Mouse (Mus musculus) kidney, adult 2 months (tissue): Measurements from ENCODE around the gene Gm9821. TPM values are rescaled to one million over a fixed set of nuclear protein-coding genes. Genes with fewer than 3 reads are reported as not detected.
A peak's percentile ranks its signal among the peaks of the same experiment; 100 is the strongest.

ENCODE experiments used
- DNase-seq: peaks from one replicate; pipeline ENCODE4 v3.0.0; 2021
- H3K27ac ChIP-seq: fragments of 200-500 bp; 2 replicates; pipeline ENCODE4 v1.5.1; 2012; ENCODE audit warnings: low read depth, low read length, control low read depth, inconsistent platforms; ENCODE audit not compliant: insufficient read depth
- H3K27me3 ChIP-seq: fragments of 200-500 bp; replicated peaks from 2 replicates; pipeline ENCODE4 v1.6.1; 2012; ENCODE audit warnings: mild to moderate bottlenecking, moderate library complexity, low read length, inconsistent platforms; ENCODE audit not compliant: control insufficient read depth, insufficient read depth
- H3K36me3 ChIP-seq: fragments of 200-500 bp; 2 replicates; pipeline ENCODE4 v1.6.1; 2012; ENCODE audit warnings: mild to moderate bottlenecking, moderate library complexity, low read length, inconsistent platforms; ENCODE audit not compliant: control insufficient read depth, insufficient read depth
- H3K4me1 ChIP-seq: fragments of 200-500 bp; 2 replicates; pipeline ENCODE4 v1.6.1; 2011; ENCODE audit warnings: low read length; ENCODE audit not compliant: control insufficient read depth, insufficient read depth
- H3K4me3 ChIP-seq: fragments of 200-500 bp; 2 replicates; pipeline ENCODE4 v1.5.1; 2011; ENCODE audit warnings: mild to moderate bottlenecking, low read depth, low read length, control low read depth; ENCODE audit not compliant: insufficient read depth
- CTCF ChIP-seq: fragments of 200-500 bp; conservative IDR thresholded peaks from 2 replicates; pipeline ENCODE4 v1.5.1; 2011; ENCODE audit warnings: low read depth, mild to moderate bottlenecking, control low read depth, low read length, moderate library complexity, mixed read lengths; ENCODE audit not compliant: insufficient read depth, insufficient read length
- POLR2A ChIP-seq: fragments of 200-500 bp; IDR thresholded peaks from one replicate; pipeline ENCODE4 v1.6.1; 2011; ENCODE audit warnings: low read depth, low read length, control low read depth
- WGBS: fragments of 180-500 bp; shearing (Covaris S2); methylation state at CpG from one replicate; pipeline ENCODE4 v1.1.7; 2018; 5-methylcytosine and 5-hydroxymethylcytosine counted together
- polyA plus RNA-seq: library from polyadenylated mRNA; depleted of rRNA; stranded (reverse); fragments of >200 nt; gene quantifications from 2 replicates; pipeline ENCODE4 v1.2.3, GENCODE M21; 2012

Gene Gm9821
- polyA plus RNA-seq, 1 experiment: not detected

DNA sequence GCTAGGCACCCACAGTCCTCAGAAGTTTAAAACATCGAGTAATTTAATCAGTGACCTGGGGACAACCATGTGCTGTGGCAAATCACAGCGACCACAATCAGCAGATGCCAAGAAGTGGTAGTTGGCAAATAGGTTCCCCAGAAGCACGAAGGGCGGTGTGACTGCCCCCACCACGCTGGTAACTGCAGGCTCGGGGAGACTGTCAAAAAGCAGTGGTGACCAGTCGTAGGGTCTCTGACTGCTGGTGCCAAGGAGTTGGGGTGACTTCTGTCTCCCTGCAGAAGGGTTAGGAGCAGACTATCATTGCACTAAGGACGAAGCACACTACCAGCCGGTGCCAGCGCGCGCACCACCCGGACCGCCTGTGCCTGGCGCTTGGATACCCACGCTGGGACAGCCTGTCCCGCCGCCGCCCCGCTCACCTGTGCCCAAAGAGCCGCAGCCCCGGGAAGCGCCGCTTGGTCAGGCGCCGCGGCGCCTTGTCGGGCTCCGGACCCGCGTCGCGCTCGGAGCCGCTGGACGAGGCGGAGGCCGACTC is 17.4 kb downstream of the Gm9821 start:
- no peaks in the 10 kb centered on the region for H3K27me3 ChIP-seq
- H3K36me3 ChIP-seq: no peaks in the 10 kb centered on the region
- WGBS: under 1% methylated on average over 39 of the region's 39 CpGs
- DNase-seq: peak; percentile 46
- peak overlapping the region; percentile 75 for H3K4me3 ChIP-seq
- TF ChIP-seq CTCF (no peak), POLR2A (no peak)
- H3K4me1 ChIP-seq: peaks cover 24% of the 10 kb centered on the region
- H3K27ac ChIP-seq: peak overlapping the region; percentile 51

DNA sequence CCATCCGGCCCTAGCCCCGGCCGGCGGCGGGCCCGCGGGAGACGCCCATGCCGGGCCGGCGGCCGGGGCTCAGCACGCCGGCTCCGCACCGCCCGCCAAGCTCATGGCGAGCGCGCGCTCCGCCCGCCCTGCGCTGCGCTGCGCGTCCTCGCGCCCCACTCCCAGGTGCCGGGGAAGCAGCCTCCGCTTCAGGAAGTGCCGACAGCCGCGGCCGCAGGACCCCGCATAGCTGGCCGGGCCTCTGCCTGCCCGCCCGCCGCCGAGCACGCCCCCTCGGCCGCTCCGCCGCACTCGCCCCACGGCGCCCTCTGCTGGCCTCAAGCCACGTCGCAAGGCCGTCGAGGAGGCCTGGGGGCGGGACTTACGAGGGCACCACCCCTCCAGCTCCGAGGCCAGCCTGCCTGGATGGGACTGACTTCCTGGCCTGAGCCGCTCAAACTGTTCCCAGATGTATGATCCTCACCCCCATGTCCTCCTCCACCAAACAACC is 18.0 kb downstream of the Gm9821 start:
- Histone ChIP-seq H3K27ac (peak overlapping the region; percentile 69), H3K4me3 (peak overlapping the region; percentile 75), H3K27me3 (no peaks in the 10 kb centered on the region), H3K4me1 (peaks cover 24% of the 10 kb centered on the region), H3K36me3 (no peaks in the 10 kb centered on the region)
- TF ChIP-seq CTCF: peak; percentile 81
- no peak for TF ChIP-seq POLR2A
- WGBS: under 1% methylated on average over 56 of the region's 57 CpGs
- peak; percentile 97 for DNase-seq

DNA sequence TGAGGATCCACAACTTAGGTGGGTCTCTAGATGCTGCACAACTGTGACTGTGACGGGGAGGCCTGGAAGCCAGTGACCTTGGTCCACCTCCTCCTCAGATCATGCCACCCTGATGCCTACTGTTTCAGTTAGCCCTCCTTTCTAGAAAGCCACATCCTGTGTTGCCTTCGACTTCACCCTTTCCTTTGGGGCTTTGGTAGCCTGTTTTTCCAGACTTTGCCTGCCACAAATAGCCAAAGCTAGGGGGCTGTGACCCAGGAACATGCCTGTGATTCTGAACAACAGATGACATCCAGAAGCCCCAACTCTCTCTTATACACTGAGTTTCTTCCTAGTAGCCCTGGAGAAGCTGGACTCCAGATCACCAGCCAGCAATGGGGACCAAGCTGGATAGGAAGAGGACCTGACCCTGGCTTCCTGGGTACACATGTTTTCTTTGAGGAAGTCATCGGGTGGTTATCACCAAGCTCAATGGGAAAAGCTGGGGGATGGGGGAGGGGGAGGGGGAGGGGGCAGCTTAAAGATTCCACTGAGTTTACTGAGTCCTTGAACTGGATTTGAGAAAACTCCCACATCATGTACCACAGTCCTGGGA is 19.2 kb downstream of the Gm9821 start:
- 65% methylated on average over 3 of the region's 3 CpGs for WGBS
- peaks cover 14% of the 10 kb centered on the region for H3K4me1 ChIP-seq
- TF ChIP-seq CTCF (no peak), POLR2A (no peak)
- no peaks in the 10 kb centered on the region for H3K27me3 ChIP-seq
- no peaks in the 10 kb centered on the region for H3K36me3 ChIP-seq
- H3K4me3 ChIP-seq: peak overlapping the region; percentile 74
- peak overlapping the region; percentile 93 for H3K27ac ChIP-seq
- DNase-seq: no peak

DNA sequence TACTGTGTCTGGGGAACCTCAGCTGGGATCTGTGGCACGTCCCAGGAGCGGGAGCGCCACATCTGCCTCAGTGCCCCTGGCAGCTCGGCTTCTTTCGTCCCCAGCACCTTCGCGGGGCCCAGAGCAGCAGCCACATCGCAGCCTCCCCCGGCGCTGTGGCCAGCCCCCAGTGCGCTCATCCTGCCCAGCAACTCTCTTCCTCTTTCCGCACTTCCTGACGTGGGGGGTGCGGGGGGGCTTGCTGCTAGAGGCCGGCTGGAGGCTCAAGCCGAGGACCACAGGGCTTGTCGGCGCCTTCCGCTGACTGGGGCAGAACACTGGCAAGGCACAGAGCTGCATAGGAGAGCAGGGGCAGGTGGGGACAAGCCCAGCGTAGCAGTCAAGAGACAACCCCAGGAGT is 19.9 kb downstream of the Gm9821 start:
- WGBS: 41% methylated on average over 20 of the region's 20 CpGs
- H3K4me3 ChIP-seq: peak overlapping the region; percentile 74
- H3K36me3 ChIP-seq: no peaks in the 10 kb centered on the region
- H3K4me1 ChIP-seq: peaks cover 8% of the 10 kb centered on the region; the same call in 1 of the 2 replicates
- TF ChIP-seq POLR2A (peak; percentile 69), CTCF (no peak)
- peak; percentile 86 for DNase-seq
- peak overlapping the region; percentile 93 for H3K27ac ChIP-seq
- no peaks in the 10 kb centered on the region for H3K27me3 ChIP-seq

DNA sequence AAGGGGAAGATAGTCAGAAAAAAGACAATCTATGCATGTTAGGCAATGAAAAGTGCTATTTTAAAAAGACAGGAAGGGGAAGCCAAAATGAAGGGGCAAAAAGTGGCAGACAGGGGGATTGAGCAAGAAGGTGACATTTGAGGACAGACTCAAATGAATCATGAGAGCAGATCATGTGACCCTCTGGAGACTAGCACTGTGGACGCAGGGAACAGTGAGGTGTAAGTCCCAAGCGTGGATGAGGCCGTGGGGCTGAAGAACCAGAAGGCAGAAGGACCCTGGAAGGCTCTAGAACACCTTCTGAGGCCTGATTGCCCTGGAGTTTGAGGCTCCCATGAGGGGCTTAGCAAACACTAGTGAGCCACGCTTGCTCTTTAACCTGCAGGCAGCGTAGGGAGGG is 20.9 kb downstream of the Gm9821 start:
- Histone ChIP-seq H3K4me1 (peaks cover 6% of the 10 kb centered on the region; the same call in 1 of the 2 replicates), H3K27me3 (no peaks in the 10 kb centered on the region), H3K36me3 (no peaks in the 10 kb centered on the region), H3K27ac (no peak overlapping the region), H3K4me3 (no peak overlapping the region)
- TF ChIP-seq POLR2A (no peak), CTCF (no peak)
- DNase-seq: no peak
- 94% methylated on average over 5 of the region's 5 CpGs for WGBS

DNA sequence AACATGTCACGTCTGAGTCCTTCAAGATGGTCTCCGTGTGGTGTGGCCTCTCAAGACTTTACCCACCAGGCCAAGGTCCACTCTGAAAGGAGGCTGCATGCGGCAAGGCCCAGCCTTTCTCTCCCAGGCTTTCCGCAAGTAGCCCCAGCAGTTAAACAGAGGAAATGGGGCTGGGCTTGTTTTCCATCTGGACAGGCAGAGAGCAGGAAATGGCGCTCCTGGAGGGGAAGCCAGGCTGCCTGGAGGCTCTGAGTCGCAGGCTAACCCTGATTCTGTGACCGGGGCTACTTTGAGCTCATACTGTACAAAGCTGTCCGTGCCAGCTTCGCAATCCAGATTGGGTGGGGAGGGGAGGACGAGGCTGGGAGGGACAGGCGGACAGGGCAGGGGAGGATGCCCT is 22.5 kb downstream of the Gm9821 start:
- TF ChIP-seq CTCF (no peak), POLR2A (no peak)
- Histone ChIP-seq H3K27me3 (no peaks in the 10 kb centered on the region), H3K36me3 (no peaks in the 10 kb centered on the region), H3K27ac (peak overlapping the region; percentile 92), H3K4me1 (peaks cover 5% of the 10 kb centered on the region; the same call in 1 of the 2 replicates), H3K4me3 (no peak overlapping the region)
- WGBS: 43% methylated on average over 11 of the region's 11 CpGs
- peak; percentile 74 for DNase-seq

DNA sequence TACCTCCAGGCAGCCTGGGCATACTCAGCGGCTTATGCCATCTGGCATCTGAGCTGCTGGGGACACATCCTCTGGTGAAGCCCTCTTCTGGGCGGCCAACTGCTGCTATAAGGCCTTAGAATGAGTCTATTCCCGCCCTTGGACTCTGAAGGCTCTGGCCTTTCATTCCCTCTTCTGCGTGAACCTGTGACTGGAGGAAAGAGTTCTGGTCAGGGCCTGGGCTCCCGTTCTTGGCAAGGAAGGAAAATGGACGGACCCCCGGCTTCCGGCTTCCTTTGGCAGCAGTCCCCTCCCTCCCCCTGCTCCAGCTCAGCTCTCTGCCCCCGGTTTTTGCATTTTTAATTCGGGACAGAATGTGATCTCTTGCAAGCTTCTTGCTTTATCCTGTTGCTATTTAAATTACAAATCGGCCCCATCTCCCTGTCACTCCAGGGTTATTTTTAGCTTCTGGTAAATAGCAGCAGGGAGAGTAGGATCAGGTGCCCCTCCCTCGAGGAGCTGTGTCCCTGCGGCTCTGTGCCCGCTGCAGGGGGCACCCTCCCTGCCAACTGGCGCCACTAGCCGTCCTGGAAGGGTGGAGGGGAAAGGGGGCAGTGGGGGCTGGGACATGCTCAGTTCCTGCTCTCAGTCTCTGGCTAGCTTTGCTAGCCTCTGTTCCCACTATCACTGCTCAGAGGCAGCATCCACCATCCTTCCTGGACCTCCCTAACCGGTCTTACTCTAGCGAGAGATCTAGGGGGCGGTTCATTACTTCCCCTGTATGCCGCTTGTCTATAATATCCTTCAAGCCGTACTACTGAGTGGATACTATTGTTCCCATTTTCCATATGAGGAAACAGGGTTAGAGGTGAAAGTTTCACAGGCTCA is 26.0 kb downstream of the Gm9821 start:
- Histone ChIP-seq H3K27me3 (peaks cover 8% of the 10 kb centered on the region; the same call in 1 of the 2 replicates), H3K27ac (peak overlapping the region; percentile 80), H3K4me3 (no peak overlapping the region), H3K36me3 (no peaks in the 10 kb centered on the region), H3K4me1 (peaks cover 5% of the 10 kb centered on the region; the same call in 1 of the 2 replicates)
- DNase-seq: no peak
- TF ChIP-seq POLR2A (no peak), CTCF (no peak)
- 28% methylated on average over 21 of the region's 21 CpGs for WGBS
